Mouse (Mus musculus): ENCODE measurements around the gene Akr1cl.

GRCm38 (mm10) chr1:65067842-65068241 lies 35.3 kb upstream of the Akr1cl start:
- no peak for TF ChIP-seq GATA1 (IDR thresholded peaks at IDR 0.05; ENCODE audit: borderline replicate concordance, low read length)
- no peak for TF ChIP-seq FLI1 (IDR thresholded peaks at IDR 0.05; ENCODE audit: low read length)
